Mouse (Mus musculus): ENCODE data around the gene Slc27a2. TPM values are rescaled to one million over a fixed set of nuclear protein-coding genes. Genes with fewer than 3 reads are reported as not detected.
A peak's percentile ranks its signal among the peaks of the same experiment; 100 is the strongest.

The Slc27a2 gene
- polyA plus RNA-seq, 1 experiment from 2014 or later = 63.7 TPM

- Histone ChIP-seq H3K27ac (no peak overlapping the region), H3K36me3 (no peaks in the 10 kb centered on the region), H3K27me3 (no peaks in the 10 kb centered on the region), H3K9ac (no peak overlapping the region), H3K9me3 (replicated peaks) (no peaks in the 10 kb centered on the region), H3K4me3 (replicated peaks) (no peak overlapping the region), H3K4me1 (replicated peaks) (peaks cover 6% of the 10 kb centered on the region), H3K4me2 (no peak overlapping the region)
- WGBS (ENCODE audit: insufficient replicate concordance) = 65% methylated on average over 2 of the region's 2 CpGs
- ATAC-seq (ENCODE audit: low read depth) (no peak), DNase-seq (no peak)
Observed at GRCm38 (mm10) chr2:126524271-126524670, 27.9 kb upstream of the Slc27a2 start.

GRCm38 (mm10) chr2:126527461-126527860 is 24.7 kb upstream of the Slc27a2 start:
- H3K9me3 ChIP-seq (replicated peaks) = no peaks in the 10 kb centered on the region
- no peaks in the 10 kb centered on the region for H3K36me3 ChIP-seq
- H3K4me1 ChIP-seq (replicated peaks) = no peaks in the 10 kb centered on the region; the same call in 1 of the 2 replicates
- no peak overlapping the region for H3K4me3 ChIP-seq (replicated peaks)
- H3K9ac ChIP-seq = no peak overlapping the region
- no peak overlapping the region for H3K27ac ChIP-seq
- no peak for ATAC-seq (ENCODE audit: low read depth)
- DNase-seq = no peak
- no peak overlapping the region for H3K4me2 ChIP-seq
- 42% methylated on average over 8 of the region's 8 CpGs for WGBS (ENCODE audit: insufficient replicate concordance)
- H3K27me3 ChIP-seq = no peaks in the 10 kb centered on the region

- no peak for ATAC-seq (ENCODE audit: low read depth)
- no peak overlapping the region for H3K9ac ChIP-seq
- no peak for DNase-seq
- no peaks in the 10 kb centered on the region for H3K9me3 ChIP-seq (replicated peaks)
- no peaks in the 10 kb centered on the region for H3K36me3 ChIP-seq
- H3K4me1 ChIP-seq (replicated peaks) = no peaks in the 10 kb centered on the region
- no peak overlapping the region for H3K27ac ChIP-seq
- H3K4me3 ChIP-seq (replicated peaks) = no peak overlapping the region
- H3K27me3 ChIP-seq = no peaks in the 10 kb centered on the region
- WGBS (ENCODE audit: insufficient replicate concordance) = 30% methylated on average over 3 of the region's 3 CpGs
- no peak overlapping the region for H3K4me2 ChIP-seq
Observed at GRCm38 (mm10) chr2:126530581-126530980, 21.6 kb upstream of the Slc27a2 start.

GRCm38 (mm10) chr2:126537654-126538053 is 14.6 kb upstream of the Slc27a2 start:
- H3K36me3 ChIP-seq = no peaks in the 10 kb centered on the region
- DNase-seq (no peak), ATAC-seq (ENCODE audit: low read depth) (no peak)
- no peak overlapping the region for H3K27ac ChIP-seq
- H3K4me3 ChIP-seq (replicated peaks) = no peak overlapping the region
- no peak overlapping the region for H3K4me2 ChIP-seq
- no peaks in the 10 kb centered on the region for H3K27me3 ChIP-seq
- no peaks in the 10 kb centered on the region for H3K4me1 ChIP-seq (replicated peaks)
- H3K9me3 ChIP-seq (replicated peaks) = no peaks in the 10 kb centered on the region
- H3K9ac ChIP-seq = no peak overlapping the region

GRCm38 (mm10) chr2:126540390-126540925 is 11.7 kb upstream of the Slc27a2 start:
- H3K4me1 ChIP-seq (replicated peaks) = no peaks in the 10 kb centered on the region
- H3K27ac ChIP-seq = no peak overlapping the region
- H3K27me3 ChIP-seq = no peaks in the 10 kb centered on the region
- no peak overlapping the region for H3K4me3 ChIP-seq (replicated peaks)
- 62% methylated on average over 6 of the region's 6 CpGs for WGBS (ENCODE audit: insufficient replicate concordance)
- ATAC-seq (ENCODE audit: low read depth) (no peak), DNase-seq (no peak)
- H3K9ac ChIP-seq = no peak overlapping the region
- H3K4me2 ChIP-seq = no peak overlapping the region
- H3K36me3 ChIP-seq = no peaks in the 10 kb centered on the region
- no peaks in the 10 kb centered on the region for H3K9me3 ChIP-seq (replicated peaks)

GRCm38 (mm10) chr2:126542211-126542610 is 10.0 kb upstream of the Slc27a2 start:
- H3K4me3 ChIP-seq (replicated peaks) = no peak overlapping the region
- H3K27me3 ChIP-seq = no peaks in the 10 kb centered on the region
- WGBS (ENCODE audit: insufficient replicate concordance) = 62% methylated on average over 5 of the region's 5 CpGs
- H3K4me1 ChIP-seq (replicated peaks) = no peaks in the 10 kb centered on the region
- H3K9me3 ChIP-seq (replicated peaks) = no peaks in the 10 kb centered on the region
- DNase-seq = no peak
- H3K27ac ChIP-seq = no peak overlapping the region
- H3K36me3 ChIP-seq = no peaks in the 10 kb centered on the region
- no peak for ATAC-seq (ENCODE audit: low read depth)
- H3K4me2 ChIP-seq = no peak overlapping the region
- no peak overlapping the region for H3K9ac ChIP-seq

- WGBS (ENCODE audit: insufficient replicate concordance) = 53% methylated on average over 5 of the region's 5 CpGs
- H3K27me3 ChIP-seq = no peaks in the 10 kb centered on the region
- H3K9ac ChIP-seq = no peak overlapping the region
- ATAC-seq (ENCODE audit: low read depth) = 0 out of 2 replicates have a peak, but pooled peaks have one; percentile 34
- H3K4me1 ChIP-seq (replicated peaks) = no peaks in the 10 kb centered on the region
- no peak overlapping the region for H3K4me2 ChIP-seq
- DNase-seq = no peak
- no peak overlapping the region for H3K27ac ChIP-seq
- H3K9me3 ChIP-seq (replicated peaks) = no peaks in the 10 kb centered on the region
- H3K36me3 ChIP-seq = no peaks in the 10 kb centered on the region
- H3K4me3 ChIP-seq (replicated peaks) = no peak overlapping the region
Observed at GRCm38 (mm10) chr2:126545297-126545696, 6.9 kb upstream of the Slc27a2 start.

- DNase-seq (no peak), ATAC-seq (ENCODE audit: low read depth) (no peak)
- Histone ChIP-seq H3K27me3 (peaks cover 8% of the 10 kb centered on the region), H3K36me3 (no peaks in the 10 kb centered on the region), H3K27ac (no peak overlapping the region), H3K9ac (no peak overlapping the region), H3K4me2 (no peak overlapping the region), H3K4me1 (replicated peaks) (0 out of 2 replicates have a peak, but pooled peaks cover 4% of the 10 kb centered on the region), H3K4me3 (replicated peaks) (no peak overlapping the region), H3K9me3 (replicated peaks) (no peaks in the 10 kb centered on the region)
- WGBS (ENCODE audit: insufficient replicate concordance) = 57% methylated on average over 3 of the region's 3 CpGs
Observed at GRCm38 (mm10) chr2:126546392-126546791, 5.8 kb upstream of the Slc27a2 start.

GRCm38 (mm10) chr2:126549681-126550080 is 2.5 kb upstream of the Slc27a2 start:
- Histone ChIP-seq H3K4me3 (replicated peaks) (no peak overlapping the region), H3K36me3 (no peaks in the 10 kb centered on the region), H3K9me3 (replicated peaks) (no peaks in the 10 kb centered on the region), H3K9ac (no peak overlapping the region), H3K4me2 (no peak overlapping the region), H3K27me3 (peaks cover 40% of the 10 kb centered on the region), H3K27ac (no peak overlapping the region), H3K4me1 (replicated peaks) (peaks cover 19% of the 10 kb centered on the region)
- ATAC-seq (ENCODE audit: low read depth) (no peak), DNase-seq (no peak)
- WGBS (ENCODE audit: insufficient replicate concordance) = 57% methylated on average over 7 of the region's 7 CpGs

- 41% methylated on average over 8 of the region's 8 CpGs for WGBS (ENCODE audit: insufficient replicate concordance)
- DNase-seq (no peak), ATAC-seq (ENCODE audit: low read depth) (no peak)
- Histone ChIP-seq H3K4me3 (replicated peaks) (no peak overlapping the region), H3K9ac (no peak overlapping the region), H3K36me3 (no peaks in the 10 kb centered on the region), H3K4me2 (no peak overlapping the region), H3K27me3 (peaks cover 54% of the 10 kb centered on the region), H3K4me1 (replicated peaks) (peaks cover 19% of the 10 kb centered on the region), H3K27ac (no peak overlapping the region), H3K9me3 (replicated peaks) (no peaks in the 10 kb centered on the region)
Observed at GRCm38 (mm10) chr2:126551244-126551890, 840 bp upstream of the Slc27a2 start.

GRCm38 (mm10) chr2:126551896-126552295 is 311 bp upstream of the Slc27a2 start:
- ATAC-seq (ENCODE audit: low read depth) = no peak
- Histone ChIP-seq H3K36me3 (no peaks in the 10 kb centered on the region), H3K27me3 (peaks cover 54% of the 10 kb centered on the region), H3K4me2 (no peak overlapping the region), H3K9ac (no peak overlapping the region), H3K4me3 (replicated peaks) (no peak overlapping the region), H3K27ac (peak overlapping the region; percentile 23; the same call in 1 of the 2 replicates), H3K4me1 (replicated peaks) (peaks cover 19% of the 10 kb centered on the region), H3K9me3 (replicated peaks) (no peaks in the 10 kb centered on the region)
- DNase-seq = no peak
- WGBS (ENCODE audit: insufficient replicate concordance) = 4% methylated on average over 5 of the region's 5 CpGs

- Histone ChIP-seq H3K4me3 (replicated peaks) (peak overlapping the region; percentile 61), H3K4me2 (peak overlapping the region; percentile 67), H3K9me3 (replicated peaks) (no peaks in the 10 kb centered on the region), H3K9ac (peak overlapping the region; percentile 66), H3K36me3 (no peaks in the 10 kb centered on the region), H3K4me1 (replicated peaks) (peaks cover 19% of the 10 kb centered on the region), H3K27me3 (peaks cover 54% of the 10 kb centered on the region), H3K27ac (peak overlapping the region; percentile 58)
- no peak for DNase-seq
- 5% methylated on average over 26 of the region's 26 CpGs for WGBS (ENCODE audit: insufficient replicate concordance)
- no peak for ATAC-seq (ENCODE audit: low read depth)
Observed at GRCm38 (mm10) chr2:126553291-126553639, 1.1 kb downstream of the Slc27a2 start.
